Mouse (Mus musculus) lung, postnatal 25 days (tissue): ENCODE measurements around the gene Nup133.
"Not testable (repeated sequence)": the region's sequence is repeated elsewhere in the genome, so short reads cannot be mapped to it uniquely, and the experiment has no call there.

Experiments used
- DNase-seq: peaks from one replicate; pipeline ENCODE4 v3.0.0; 2022; ENCODE audit warnings: low spot score

The Nup133 gene

DNA sequence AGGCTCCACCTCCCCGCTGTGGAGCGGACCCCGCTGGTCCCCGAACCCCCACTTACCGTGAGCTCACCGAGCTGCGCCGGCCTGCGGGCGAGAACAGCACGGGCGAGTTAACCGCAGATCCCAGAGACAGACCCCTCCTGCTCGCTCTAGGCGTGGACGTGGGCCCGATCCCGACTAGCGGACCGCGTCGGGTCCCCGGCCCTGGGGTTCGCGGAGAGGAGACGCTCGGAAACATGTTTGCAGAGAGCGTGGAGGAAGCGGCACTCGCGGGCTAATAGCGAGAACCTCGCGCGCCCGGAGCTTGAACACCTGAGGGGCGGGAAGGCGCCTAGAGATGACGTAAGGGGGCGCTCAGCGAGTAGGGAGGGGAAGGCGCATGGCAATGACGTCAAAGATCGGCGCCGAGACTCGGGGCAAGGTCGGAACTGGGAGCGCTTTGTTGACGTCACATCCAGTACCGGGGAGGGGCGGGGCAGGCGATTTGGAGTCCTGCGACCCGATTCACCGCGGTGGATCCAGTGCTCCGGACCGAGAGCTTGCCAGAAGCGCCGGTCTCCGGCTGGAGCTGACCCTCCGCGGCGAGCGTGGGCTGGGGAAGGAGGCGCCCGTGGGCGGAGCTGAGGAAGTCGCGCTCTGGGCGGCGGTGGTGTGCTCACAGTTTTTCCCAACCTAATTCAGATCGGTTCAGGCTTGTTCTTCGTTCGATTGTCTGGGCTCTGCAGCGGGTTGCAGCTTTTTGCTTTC, at the start of gene Nup133:
Gene Nup133, minus strand, starts transcription at position 324 of the 744 bp plus-strand sequence.
- peak; percentile 99 for DNase-seq

DNA sequence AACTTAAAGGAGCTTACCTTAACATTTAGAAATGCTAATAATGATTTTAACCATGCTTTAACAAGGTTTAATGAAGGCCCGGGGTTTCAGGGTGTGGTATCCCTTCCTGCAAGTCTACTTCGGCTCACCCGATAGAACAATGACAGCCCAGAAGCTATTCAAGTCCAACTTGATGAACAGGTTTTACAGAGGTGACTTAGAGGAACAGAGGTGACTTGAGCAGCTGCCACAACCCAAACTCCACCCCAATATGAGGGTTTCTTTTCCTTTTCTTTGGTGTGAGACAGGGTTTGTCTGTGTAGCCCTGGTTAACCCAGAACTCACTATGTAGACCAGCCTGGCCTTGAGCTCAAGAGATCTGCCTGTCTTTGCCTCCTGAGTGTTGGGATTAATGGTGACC, 44.9 kb upstream of the Nup133 start:
- DNase-seq, result peak; percentile 48

DNA sequence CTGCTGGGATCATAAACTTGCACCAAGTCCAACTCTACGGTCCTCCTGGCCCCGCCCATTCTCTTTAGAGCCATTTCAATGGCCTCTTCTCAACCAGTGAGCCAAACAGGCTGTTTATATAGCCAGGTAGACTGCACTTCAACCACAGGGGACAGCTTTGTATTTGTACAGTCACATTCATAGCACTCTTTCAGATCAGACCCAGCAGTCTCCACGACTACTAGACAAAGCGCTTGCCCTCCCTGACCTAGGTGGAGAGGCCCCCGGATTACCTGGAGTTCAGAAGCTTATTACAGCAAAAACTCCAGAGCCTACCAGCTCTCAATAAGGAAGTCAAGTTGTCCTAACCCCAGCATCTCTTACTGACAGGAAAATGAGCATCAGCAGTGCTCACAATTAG, 44.5 kb upstream of the Nup133 start:
- DNase-seq, result no peak

DNA sequence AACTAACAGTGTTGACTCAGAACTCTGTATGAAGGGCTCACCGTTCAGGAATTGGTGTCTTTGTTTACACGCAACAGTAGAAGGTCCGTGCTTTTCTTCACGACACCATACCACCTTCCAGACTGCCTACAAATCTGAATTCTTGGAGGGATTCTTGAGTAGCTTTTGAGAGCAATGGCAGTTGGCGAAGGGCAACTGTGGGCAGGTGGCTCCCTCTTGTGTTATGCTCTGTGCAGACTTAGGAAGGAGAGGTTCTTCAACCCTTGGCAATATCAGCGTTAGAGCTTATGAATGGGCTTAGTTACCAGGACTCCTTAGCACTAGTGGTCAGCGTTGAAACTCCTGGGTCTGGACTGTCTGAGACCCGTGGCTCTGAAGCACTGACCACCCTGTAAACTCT, 43.5 kb upstream of the Nup133 start:
- DNase-seq, result no peak

DNA sequence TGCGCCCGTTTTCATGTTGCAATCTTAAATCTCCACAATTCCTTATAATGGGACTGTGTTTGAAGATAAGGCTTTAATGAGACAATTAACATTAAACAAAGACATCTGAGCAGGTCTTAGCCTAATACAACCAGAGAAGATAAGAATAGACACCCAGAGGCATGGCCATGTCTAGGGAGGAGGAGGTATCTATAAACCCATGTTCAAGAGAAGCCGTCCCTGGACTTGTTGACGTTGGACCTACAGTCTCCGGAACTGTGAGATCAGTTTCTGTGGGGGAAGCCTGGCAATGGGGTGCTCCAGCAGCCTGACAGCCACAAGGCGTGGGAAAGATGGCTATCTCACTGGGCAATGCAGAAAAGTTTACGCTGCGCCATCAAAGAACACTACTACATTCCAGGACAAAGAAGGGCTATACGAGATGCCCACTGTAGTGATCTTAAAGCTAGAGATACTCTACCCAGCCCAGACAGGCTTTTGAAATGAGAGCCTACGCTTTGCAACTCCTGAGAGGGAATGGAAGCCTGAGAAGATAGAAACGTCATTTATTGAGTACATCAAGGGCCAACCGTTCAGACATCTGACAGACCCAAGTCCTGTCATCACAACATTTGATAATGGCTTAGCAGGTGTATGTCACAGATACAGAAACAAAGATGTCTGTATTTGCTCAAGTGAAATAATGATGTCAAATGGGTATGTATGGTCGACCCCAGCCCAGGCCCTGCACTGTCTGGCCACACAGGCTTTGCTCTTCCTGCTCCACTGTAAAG, 41.4 kb upstream of the Nup133 start:
- DNase-seq, result no peak

DNA sequence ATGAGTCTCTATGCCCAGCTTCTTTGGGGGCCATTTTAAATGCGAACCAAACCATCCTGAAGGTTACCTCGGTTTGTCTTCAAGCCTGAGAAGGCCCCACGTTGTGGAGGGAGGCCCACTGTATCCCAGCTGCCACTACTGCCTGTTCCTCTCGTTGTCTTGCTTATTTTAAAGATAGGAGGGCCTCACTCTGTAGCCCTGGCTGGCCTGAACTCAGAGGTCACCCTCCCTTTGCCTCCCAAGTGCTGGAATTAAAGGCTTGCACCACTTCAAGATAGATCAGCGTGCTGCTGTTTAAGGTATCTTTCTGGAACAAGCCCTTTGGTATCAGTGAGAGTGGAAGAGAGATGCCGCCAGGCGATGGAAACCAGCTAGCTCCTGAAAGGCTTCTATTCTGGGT, 40.1 kb upstream of the Nup133 start:
- no peak for DNase-seq

DNA sequence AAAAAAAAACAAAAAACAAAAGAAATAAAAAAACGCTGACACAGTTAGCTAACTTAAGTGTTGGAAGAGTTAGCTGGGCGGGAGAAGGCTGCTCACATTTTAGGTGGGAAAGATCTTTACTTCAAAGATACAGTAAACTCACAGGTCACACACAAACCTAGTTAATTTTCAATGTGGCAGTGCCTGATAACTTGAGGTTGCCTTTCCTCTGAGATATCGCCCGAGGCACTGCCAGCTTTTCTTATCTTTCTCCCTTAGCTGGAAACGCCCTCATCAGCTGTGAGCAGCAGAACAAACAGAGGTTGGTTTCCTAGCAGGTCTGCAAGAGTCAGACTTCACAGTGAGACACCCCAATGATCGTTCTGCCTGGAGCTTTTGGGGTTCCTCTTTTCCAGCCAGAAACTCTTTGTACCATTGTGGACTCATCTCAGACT, 39.6 kb upstream of the Nup133 start:
- peak; percentile 11 for DNase-seq

DNA sequence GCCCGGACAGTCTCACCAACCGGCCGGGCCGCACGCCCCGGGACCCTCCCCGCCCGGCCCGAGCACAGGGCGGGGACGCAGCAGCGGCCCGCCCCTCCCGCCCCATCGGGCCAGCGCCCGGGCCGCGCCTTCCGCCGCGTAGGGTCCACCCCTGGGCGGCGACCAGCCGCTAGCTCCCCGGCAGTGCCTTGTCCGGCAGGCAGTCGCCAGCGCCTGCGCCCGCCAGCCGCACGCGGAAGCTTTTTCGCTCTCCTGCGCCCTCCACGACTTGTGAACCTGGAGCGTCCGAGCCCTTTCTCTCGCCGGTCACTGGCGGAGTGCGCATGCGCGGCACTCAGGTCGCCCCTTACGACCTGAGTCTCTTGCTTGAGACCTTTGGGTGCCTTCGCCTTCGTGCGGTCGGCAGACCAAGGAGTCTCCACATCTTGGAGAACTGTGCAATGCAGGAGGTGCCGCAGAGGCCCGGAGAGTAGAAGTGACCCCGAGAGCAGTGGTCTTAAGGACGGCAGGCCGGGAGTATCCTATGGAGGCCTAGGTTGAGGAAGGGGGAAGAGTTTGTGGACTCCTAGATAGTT, 33.8 kb upstream of the Nup133 start, which contains the start of gene Abcb10:
Gene Abcb10, minus strand, starts transcription at position 297 of the 575 bp plus-strand sequence.
- DNase-seq, result peak; percentile 94

DNA sequence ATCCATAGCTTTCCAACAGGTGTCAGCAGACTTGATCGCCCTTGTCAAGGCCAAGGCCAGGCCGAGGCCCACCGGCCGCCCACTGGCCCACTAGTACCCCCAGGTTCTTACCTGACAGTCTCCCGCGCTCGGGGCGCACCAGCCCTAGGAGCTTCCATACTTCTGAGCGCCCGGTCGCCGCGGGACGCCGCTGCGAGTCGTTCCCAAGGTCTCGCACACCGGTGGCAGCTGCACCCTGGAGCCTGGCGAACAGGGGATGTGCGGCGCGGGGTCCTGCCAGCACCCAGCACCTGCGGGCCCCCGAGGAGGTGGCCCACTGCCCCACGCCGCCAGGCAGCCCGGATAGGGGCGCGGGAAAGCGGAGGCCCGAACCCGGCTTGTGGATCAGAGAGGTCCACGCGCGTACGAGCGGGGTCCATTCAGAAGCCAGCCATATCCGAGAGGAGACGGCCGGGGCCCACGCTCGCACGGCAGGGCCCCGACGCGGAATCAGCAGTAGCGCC, 33.3 kb upstream of the Nup133 start:
- no peak for DNase-seq

DNA sequence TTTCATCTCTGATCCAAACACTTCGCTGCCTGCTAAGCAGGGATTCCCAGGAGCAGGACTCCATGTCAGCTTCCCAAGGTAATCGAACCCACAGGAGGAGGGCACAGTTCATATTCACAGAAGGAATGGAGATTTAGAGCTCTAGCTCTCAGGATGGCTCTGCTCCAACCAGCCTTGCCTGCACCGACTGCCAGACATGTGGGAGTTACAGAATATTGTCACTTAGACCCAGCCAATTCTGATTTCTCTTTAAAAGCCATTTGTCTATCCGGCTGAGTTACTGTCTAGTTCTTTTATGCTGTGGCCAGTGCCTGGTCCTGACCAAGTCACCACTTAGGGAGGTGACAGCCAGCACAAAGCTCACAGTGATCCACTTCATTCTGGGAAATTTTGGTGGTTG, 32.6 kb upstream of the Nup133 start:
- DNase-seq, result no peak

DNA sequence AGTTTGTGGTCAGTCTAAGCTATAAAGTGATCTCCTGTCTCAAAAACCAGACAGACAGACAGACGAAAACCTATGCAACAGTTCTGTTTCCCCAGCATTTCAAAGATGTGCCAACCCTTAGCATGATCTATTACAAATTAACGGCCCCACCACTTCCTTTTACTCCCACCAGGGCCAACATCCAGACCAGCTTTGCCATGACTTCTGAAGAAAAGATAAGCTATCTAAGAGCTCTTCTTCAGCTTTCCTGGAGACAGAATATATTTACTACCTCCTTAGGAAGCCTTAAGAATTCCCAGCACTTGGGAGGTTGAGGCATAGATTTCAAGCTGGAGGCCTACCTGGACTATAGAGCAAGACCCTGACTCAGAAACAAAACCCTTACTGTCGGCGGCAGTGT, 31.2 kb upstream of the Nup133 start:
- DNase-seq, result no peak

DNA sequence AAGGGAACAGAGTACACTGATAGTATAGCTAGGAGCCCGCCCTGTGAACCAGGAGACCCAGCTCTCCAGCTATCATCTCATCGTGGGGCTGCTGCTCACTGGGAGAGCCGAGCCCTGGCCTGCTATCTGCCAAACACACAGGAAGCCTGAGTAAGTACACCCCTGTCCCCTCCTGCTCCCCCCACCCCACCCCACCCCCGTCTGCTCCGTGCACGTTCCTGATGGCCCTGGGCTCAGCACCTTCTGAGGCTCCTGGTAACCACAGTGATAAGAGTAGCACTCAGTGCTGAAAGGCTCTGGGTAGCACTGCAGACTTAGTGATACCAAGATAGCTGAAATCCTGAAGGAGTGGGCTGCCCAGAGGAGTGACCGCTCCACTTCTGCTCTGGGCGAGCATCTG, 29.9 kb upstream of the Nup133 start:
- no peak for DNase-seq

DNA sequence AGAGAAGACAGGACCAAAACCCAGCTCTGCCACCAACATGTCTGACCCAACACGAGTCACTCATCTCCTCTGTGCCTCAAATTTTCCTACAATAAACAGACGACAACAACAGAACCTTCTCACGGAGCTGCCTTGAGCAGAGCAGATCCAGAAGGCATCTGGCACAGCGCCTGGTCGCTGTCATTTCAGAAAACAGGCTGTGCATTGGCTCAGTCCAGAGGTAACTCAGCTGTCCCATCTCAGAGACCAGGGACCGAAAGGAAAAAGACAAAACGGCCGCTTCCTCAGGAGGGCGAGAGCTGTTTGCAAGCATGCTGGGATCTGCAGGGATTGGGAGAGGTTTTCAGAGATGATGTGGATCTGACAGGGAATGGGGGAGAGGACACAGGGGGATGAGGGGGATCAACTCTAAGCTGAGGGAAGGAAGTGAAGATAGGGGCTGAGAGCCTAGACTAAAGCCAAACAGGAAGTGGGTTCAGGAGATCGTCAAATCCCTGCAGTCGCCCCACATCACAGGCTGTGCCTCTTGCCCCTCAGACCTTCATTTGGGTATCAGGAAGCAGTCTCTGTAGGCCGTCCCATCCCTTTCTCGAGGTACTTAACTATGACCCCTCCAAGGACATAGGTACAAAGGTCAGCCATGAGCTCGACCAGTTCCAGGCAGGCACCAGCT, 29.2 kb upstream of the Nup133 start:
- no peak for DNase-seq

DNA sequence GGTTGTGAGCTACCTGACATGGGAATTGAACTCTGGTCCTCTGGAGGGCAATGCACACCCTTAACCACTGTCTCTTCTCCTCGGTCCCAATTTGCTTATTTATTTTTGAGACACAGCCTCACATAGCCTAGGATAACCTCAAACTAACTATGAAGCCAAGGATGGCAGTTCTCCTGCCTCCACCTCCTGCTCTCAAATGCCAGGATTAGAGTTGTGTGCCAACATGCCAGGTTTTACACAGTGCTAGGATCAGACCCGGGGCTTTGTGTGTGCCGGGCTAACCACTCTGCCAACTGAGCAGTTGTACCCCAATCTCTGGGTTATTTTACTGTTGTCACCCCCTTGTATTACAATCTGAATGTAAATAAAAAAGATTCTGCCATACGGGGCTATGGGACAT, 28.4 kb upstream of the Nup133 start:
- DNase-seq, result no peak

DNA sequence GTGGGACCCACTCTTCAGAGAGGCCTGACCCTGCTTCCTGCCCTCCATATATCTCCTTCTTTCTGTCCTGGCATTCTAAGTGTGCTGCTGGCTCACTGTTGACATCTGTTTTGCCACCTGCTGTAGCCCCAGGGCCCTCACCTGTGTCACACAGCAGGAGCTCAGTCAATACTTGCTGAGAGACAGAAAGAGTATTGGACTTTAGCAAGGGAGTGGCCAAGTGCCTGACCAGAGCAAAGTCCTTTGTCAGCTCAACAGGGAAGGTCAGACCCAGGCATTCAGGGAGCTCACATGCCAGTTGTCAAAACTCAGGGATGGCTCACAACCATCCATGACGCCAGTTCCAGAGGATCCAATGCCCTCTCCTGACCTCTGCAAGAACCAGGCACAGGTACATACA, 24.4 kb upstream of the Nup133 start:
- DNase-seq, result no peak

DNA sequence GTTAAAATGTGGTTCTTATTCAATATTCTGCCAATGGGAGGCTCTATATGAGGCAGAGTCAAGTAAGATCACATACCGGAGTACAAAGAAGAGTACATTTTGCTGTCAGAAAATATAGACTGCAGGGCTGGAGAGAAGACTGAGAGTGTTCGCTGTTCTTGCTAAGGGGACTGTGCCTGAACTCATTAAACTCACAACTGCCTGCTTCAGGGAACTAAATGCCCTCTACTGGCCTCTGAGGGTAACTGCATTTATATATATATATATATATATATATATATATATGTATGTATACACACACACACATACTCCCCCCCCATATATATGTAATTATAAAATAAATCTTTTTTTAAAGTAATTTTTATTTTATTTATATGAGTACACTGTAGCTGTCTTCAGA, 17.8 kb upstream of the Nup133 start:
- no peak for DNase-seq

DNA sequence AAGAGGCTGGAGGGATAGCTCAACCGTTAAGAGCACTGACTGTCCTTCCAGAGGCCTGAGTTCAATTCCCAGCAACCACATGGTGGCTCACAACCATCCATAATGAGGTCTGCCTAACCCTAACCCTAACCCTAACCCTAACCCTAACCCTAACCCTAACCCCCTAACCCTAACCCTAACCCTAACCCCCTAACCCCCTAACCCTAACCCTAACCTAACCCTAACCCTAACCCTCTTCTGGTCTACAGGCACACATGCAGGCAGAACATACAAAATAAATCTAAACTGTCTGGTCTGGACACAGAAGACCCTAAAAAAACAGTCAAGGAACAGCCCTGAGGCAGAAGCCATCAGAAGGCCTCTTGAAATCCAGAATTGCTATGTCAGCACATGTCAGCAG, 12.3 kb upstream of the Nup133 start:
- no peak for DNase-seq

DNA sequence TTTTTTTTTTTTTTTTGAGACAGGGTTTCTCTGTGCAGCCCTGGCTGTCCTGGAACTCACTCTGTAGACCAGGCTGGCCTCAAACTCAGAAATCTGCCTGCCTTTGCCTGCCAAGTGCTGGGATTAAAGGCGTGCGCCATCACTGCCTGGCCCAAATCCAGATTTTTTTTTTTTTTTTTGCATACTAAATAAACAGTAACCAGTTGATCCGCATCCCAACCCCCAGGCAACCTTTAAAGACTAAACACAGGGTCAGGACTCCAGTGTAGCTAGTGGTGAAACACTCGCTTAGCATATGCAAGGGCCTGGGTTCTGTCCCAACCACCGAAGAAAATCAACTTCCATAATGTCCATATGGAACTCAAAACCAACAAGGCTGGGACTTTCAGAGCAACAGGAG, 11.5 kb upstream of the Nup133 start:
- not testable (repeated sequence) for DNase-seq

DNA sequence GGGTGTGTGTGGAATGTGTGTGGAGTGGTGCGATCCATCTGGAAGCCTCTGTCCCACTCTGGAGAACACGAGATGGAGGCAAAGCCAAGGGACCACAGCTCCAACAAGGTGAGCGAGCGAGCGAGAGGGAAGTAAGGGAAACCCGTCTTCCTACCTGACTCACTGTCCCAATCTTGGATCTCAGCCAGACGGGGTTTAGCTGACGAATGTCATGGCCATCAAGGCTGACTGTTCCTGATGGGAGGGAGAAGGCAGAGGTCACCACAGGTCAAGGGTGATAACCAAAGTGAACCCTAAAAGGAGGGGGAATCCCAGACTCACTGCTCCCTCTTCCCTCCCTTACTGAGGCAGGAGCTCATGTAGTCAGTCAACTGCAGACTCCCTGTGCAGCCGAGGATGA, 11.0 kb upstream of the Nup133 start:
- no peak for DNase-seq

DNA sequence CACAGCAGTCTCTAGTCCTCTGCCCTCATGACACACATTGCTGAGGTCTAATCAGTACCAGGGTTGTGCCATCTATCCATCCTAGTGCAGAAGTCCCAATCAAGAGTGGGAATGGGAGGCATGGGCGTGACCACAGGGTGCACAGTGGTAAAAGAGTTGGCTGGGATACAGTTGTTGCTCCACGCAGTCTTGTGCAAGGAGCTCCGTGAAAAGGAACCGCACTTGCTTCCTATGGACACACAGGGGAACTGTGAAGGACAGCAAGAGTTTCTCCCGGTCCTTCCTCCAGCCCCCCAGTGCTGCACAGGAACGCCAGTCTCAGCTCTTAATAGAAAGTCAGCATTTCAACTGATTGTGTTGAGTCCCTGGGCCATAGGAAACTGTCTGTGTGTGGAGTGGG, 10.4 kb upstream of the Nup133 start:
- no peak for DNase-seq

DNA sequence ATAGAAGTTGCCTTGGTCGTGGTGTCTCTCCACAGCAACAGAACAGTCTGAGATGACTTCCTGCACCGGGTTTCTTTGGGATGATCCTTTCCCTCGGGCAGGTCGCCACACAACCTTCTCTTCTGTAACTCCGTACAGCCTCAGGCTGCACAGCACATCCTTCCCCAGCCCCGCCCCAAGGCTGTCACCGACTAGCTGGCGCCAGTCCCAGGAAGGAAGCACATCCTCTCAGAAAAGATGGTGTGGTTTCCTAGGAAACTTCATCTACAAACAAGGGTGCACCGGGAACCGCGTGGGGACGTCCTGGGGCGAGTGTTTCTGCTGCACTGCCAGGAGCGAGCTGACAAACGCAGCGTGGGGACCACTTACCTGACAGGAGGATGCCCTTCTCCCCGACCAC, 9.1 kb upstream of the Nup133 start:
- DNase-seq, result no peak

DNA sequence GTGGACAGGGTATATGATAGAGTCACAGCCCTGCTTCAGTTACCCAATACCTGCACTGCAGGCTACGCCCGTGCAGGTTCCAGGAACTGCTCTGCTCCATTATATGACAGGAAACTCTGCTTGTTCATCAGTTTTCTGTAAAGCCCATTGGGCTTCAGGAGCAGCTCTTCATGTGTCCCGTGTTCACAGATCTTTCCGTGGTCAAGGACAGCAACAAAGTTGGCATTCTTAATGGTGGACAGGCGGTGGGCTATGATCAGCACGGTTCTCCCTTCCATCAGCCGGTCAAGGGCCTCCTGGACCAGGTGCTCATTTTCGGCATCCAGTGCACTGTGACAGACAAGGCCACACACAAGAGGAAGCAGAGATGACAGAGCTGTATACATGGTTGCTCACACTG, 5.2 kb upstream of the Nup133 start:
- no peak for DNase-seq
